Mouse (Mus musculus) C2C12 (cell line): Measurements from ENCODE around the gene Btbd16. TPM values are rescaled to one million over a fixed set of nuclear protein-coding genes. Genes with fewer than 3 reads are reported as not detected.

Source experiments
- H3K27me3 ChIP-seq: one replicate; pipeline ENCODE4 v1.6.1; 2011; ENCODE audit not compliant: control insufficient read depth, insufficient read depth, insufficient read length
- H3K36me3 ChIP-seq: one replicate; pipeline ENCODE4 v1.6.1; 2011; ENCODE audit not compliant: control insufficient read depth, insufficient read depth
- H3K4me3 ChIP-seq: one replicate; pipeline ENCODE4 v1.5.1; 2011; ENCODE audit warnings: mild to moderate bottlenecking, control low read depth; ENCODE audit not compliant: poor library complexity, insufficient read depth, severe bottlenecking
- H3K79me2 ChIP-seq: one replicate; pipeline ENCODE4 v1.6.1; 2011; ENCODE audit not compliant: control insufficient read depth, insufficient read depth
- H3K79me3 ChIP-seq: one replicate; pipeline ENCODE4 v1.6.1; 2011; ENCODE audit warnings: low read depth, control low read depth
- H3ac ChIP-seq: one replicate; pipeline ENCODE3; 2011; ENCODE audit warnings: low read depth; ENCODE audit not compliant: control insufficient read depth, insufficient read length
- CEBPB ChIP-seq: IDR thresholded peaks from one replicate; pipeline ENCODE4 v1.6.1; 2011; ENCODE audit warnings: low read depth, mild to moderate bottlenecking, control low read depth, moderate library complexity
- CTCF ChIP-seq: IDR thresholded peaks from one replicate; pipeline ENCODE4 v1.5.1; 2011; ENCODE audit not compliant: control insufficient read depth, insufficient read depth, insufficient read length
- FOSL1 ChIP-seq: IDR thresholded peaks from one replicate; pipeline ENCODE4 v1.8.0; 2011; ENCODE audit warnings: mild to moderate bottlenecking, low read length; ENCODE audit not compliant: poor library complexity, insufficient read depth, severe bottlenecking
- MAX ChIP-seq: IDR thresholded peaks from one replicate; pipeline ENCODE4 v1.6.1; 2011; ENCODE audit warnings: mild to moderate bottlenecking, control low read depth
- MYOD1 ChIP-seq: IDR thresholded peaks from one replicate; pipeline ENCODE4 v1.6.1; 2011; ENCODE audit warnings: low read depth; ENCODE audit not compliant: control insufficient read depth, insufficient read length
- MYOG ChIP-seq: IDR thresholded peaks from one replicate; pipeline ENCODE4 v1.6.1; 2011; ENCODE audit not compliant: control insufficient read depth, insufficient read length; ENCODE audit errors: extremely low read depth
- USF1 ChIP-seq: IDR thresholded peaks from one replicate; pipeline ENCODE4 v1.6.1; 2011; ENCODE audit warnings: low read depth, mild to moderate bottlenecking, control low read depth, moderate library complexity
- polyA plus RNA-seq: library from polyadenylated mRNA; unstranded; fragments of >200 nt; fragmentation: generic; extraction: Trizol; gene quantifications from one replicate; pipeline ENCODE4 v1.2.1, GENCODE M21; 2012; ENCODE audit warnings: missing spikeins

Gene Btbd16
- polyA plus RNA-seq, 1 experiment: not detected

- Histone ChIP-seq H3K36me3 (no peaks in the 10 kb centered on the region), H3ac (no peak overlapping the region), H3K79me3 (no peaks in the 10 kb centered on the region), H3K27me3 (no peaks in the 10 kb centered on the region), H3K4me3 (no peak overlapping the region), H3K79me2 (no peaks in the 10 kb centered on the region)
- TF ChIP-seq FOSL1 (no peak), MYOD1 (no peak)
These were observed 50.1 kb downstream of the Btbd16 start for GRCm38 (mm10) chr7:130823992-130824391.

DNA sequence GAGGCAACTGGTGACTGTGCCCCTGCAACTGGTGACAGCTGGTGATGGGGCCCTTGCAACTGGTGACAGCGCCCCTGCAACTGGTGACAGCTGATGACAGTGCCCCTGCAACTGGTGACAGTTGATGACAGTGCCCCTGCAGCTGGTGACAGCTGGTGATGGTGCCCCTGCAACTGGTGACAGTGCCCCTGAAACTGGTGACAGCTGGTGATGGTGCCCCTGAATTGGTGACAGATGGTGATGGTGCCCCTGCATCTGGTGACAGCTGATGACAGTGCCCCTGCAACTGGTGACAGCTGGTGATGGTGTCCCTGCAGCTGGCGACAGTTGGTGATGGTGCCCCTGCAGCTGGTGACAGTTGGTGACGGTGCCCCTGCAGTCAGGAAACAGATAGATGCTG lies 52.5 kb downstream of the Btbd16 start:
- TF ChIP-seq FOSL1 (no peak), MYOG (no peak), MYOD1 (no peak), USF1 (no peak), CEBPB (no peak)
- Histone ChIP-seq H3K27me3 (no peaks in the 10 kb centered on the region), H3K79me2 (no peaks in the 10 kb centered on the region), H3K36me3 (no peaks in the 10 kb centered on the region), H3ac (no peak overlapping the region), H3K79me3 (no peaks in the 10 kb centered on the region), H3K4me3 (no peak overlapping the region)

GRCm38 (mm10) chr7:130827431-130827830 lies 53.6 kb downstream of the Btbd16 start:
- Histone ChIP-seq H3K27me3 (no peaks in the 10 kb centered on the region), H3K79me3 (no peaks in the 10 kb centered on the region), H3ac (no peak overlapping the region), H3K4me3 (no peak overlapping the region), H3K36me3 (no peaks in the 10 kb centered on the region), H3K79me2 (no peaks in the 10 kb centered on the region)
- TF ChIP-seq MYOD1 (no peak), CTCF (peak; percentile 7), MYOG (no peak), USF1 (no peak), CEBPB (no peak)

DNA sequence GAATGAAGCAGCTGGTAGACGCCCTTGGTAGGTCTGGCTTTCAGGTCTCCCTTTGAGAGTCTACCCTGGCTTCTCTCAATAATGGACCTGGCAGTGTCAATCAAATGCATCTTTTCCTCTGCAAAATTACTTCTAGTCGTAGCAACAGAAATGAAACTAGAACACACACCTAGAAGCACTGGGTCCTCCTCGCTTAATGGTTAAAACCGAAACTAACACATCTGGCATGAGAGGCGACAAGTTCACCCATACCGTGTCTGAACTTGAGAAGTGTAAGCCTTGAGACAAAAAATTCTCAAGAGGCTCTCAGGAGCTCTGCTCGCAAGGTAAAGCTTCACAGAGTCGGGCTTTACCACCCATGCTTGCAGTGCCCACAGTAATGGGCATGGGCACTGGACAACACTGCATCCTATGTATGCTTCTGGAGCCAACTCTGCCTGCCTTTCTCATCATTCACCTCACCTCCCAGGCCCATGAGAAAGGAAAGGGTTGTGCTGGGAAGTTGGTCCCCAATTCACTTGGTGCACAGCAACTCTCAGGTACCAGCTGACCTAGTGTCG lies 54.1 kb downstream of the Btbd16 start:
- H3K27me3 ChIP-seq: no peaks in the 10 kb centered on the region
- no peaks in the 10 kb centered on the region for H3K36me3 ChIP-seq
- no peaks in the 10 kb centered on the region for H3K79me3 ChIP-seq
- H3K79me2 ChIP-seq: no peaks in the 10 kb centered on the region
- TF ChIP-seq FOSL1 (no peak), MAX (no peak), USF1 (no peak), MYOD1 (no peak), CEBPB (no peak), MYOG (no peak), CTCF (no peak)
- no peak overlapping the region for H3ac ChIP-seq
- no peak overlapping the region for H3K4me3 ChIP-seq

DNA sequence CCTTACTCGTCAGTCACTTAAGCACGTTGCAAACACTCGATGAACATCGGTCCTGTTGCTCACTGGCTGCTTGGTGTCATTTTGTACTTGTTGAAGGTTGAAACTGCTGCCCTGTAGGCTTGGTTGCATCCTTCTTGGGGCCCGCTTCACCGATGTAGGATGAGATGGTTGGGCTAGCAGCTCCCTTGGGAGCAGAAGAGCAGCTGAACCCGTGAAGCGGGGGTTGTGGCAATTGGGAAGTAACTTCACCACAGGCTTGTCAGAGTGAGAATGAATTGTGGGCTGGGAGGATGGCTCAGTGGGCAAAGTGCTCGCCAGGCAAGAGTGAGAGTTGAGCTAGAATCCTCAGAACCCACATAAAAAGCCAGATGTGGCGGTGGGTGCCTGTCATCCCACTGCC lies 54.6 kb downstream of the Btbd16 start:
- no peak for TF ChIP-seq USF1
- TF ChIP-seq MYOD1: no peak
- no peak for TF ChIP-seq MAX
- no peak for TF ChIP-seq FOSL1
- TF ChIP-seq MYOG: no peak
- TF ChIP-seq CTCF: no peak
- no peak for TF ChIP-seq CEBPB
- Histone ChIP-seq H3K79me2 (no peaks in the 10 kb centered on the region), H3K36me3 (no peaks in the 10 kb centered on the region), H3ac (no peak overlapping the region), H3K79me3 (no peaks in the 10 kb centered on the region), H3K27me3 (no peaks in the 10 kb centered on the region), H3K4me3 (no peak overlapping the region)

DNA sequence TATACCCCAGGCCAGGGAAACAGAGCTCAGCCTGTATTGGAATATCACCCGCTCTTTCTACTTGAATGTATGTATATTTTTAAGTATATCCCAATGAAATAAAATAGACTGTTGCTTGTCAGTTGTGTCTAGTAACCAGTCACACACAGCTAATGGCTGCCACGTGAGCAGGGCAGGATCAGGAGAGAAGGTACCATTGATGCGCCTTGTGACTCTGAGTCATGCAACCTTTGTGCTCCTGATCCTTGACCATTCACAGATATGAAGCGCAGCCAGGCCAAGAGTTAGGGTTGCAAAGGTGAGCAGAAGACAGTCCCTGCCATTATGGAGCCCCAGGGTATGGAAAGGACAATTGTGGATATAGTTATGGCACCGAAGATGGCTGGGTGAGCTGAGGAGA lies 57.7 kb downstream of the Btbd16 start:
- Histone ChIP-seq H3K79me2 (no peaks in the 10 kb centered on the region), H3K79me3 (no peaks in the 10 kb centered on the region), H3K4me3 (no peak overlapping the region), H3K27me3 (no peaks in the 10 kb centered on the region), H3ac (no peak overlapping the region), H3K36me3 (no peaks in the 10 kb centered on the region)
- TF ChIP-seq MYOD1: no peak
